Mouse (Mus musculus) stomach, embryonic 14.5 days (tissue): ENCODE measurements around the gene Gm45713. TPM values are rescaled to one million over a fixed set of nuclear protein-coding genes. Genes with fewer than 3 reads are reported as not detected.
A peak's percentile ranks its signal among the peaks of the same experiment; 100 is the strongest.

Experiments
- ATAC-seq: fragments of 200-750 bp; cut with Nextera tagmentation; 2 replicates; pipeline ENCODE4 v1.8.0; 2017; ENCODE audit warnings: low read depth, moderate TSS enrichment; ENCODE audit not compliant: insufficient number of reproducible peaks, insufficient read depth, low FRiP score
- H3K27ac ChIP-seq: fragments of 300-500 bp; sonication (generic); 2 replicates; pipeline ENCODE4 v1.5.1; 2014; ENCODE audit warnings: mild to moderate bottlenecking, low read length, moderate library complexity, mixed read lengths
- H3K27me3 ChIP-seq: fragments of 300-500 bp; sonication (generic); 2 replicates; pipeline ENCODE4 v1.6.1; 2014; ENCODE audit warnings: low read length, control low read depth, mixed read lengths; ENCODE audit not compliant: control insufficient read depth, insufficient read depth
- H3K36me3 ChIP-seq: fragments of 300-500 bp; sonication (generic); 2 replicates; pipeline ENCODE4 v1.6.1; 2014; ENCODE audit warnings: mild to moderate bottlenecking, control low read depth, low read length, moderate library complexity, mixed read lengths; ENCODE audit not compliant: control insufficient read depth, insufficient read depth
- H3K4me1 ChIP-seq: fragments of 300-500 bp; sonication (generic); 2 replicates; pipeline ENCODE4 v1.6.1; 2014; ENCODE audit warnings: low read length, control low read depth, mixed read lengths; ENCODE audit not compliant: control insufficient read depth, insufficient read depth
- H3K4me2 ChIP-seq: fragments of 300-500 bp; sonication (generic); replicated peaks from 2 replicates; pipeline ENCODE4 v1.6.1; 2014; ENCODE audit warnings: low read depth, low read length, control low read depth
- H3K4me3 ChIP-seq: fragments of 300-500 bp; sonication (generic); 2 replicates; pipeline ENCODE4 v1.5.1; 2014; ENCODE audit warnings: low read depth, low read length, control low read depth
- H3K9ac ChIP-seq: fragments of 300-500 bp; sonication (generic); replicated peaks from 2 replicates; pipeline ENCODE4 v1.6.1; 2014; ENCODE audit warnings: low read depth, mild to moderate bottlenecking, control low read depth, low read length, moderate library complexity, mixed read lengths
- H3K9me3 ChIP-seq: fragments of 300-500 bp; sonication (generic); 2 replicates; pipeline ENCODE4 v1.6.1; 2016; ENCODE audit warnings: low read depth, low read length, control low read depth; ENCODE audit not compliant: control insufficient read depth
- WGBS: fragments of 180-500 bp; shearing (Covaris S2); extraction: QIAGEN DNeasy Blood & Tissue Kit; methylation state at CpG from one replicate; pipeline ENCODE4 v1.1.7; 2014; 5-methylcytosine and 5-hydroxymethylcytosine counted together
- polyA plus RNA-seq: library from polyadenylated mRNA; unstranded; fragments of >200 nt; fragmentation: Nextera tagmentation; extraction: Ambion mirVana; gene quantifications from 2 replicates; pipeline ENCODE4 v1.2.1, GENCODE M21; 2014

Gm45713 gene
- polyA plus RNA-seq, 1 experiment from 2014 or later, result 0.65 TPM

DNA sequence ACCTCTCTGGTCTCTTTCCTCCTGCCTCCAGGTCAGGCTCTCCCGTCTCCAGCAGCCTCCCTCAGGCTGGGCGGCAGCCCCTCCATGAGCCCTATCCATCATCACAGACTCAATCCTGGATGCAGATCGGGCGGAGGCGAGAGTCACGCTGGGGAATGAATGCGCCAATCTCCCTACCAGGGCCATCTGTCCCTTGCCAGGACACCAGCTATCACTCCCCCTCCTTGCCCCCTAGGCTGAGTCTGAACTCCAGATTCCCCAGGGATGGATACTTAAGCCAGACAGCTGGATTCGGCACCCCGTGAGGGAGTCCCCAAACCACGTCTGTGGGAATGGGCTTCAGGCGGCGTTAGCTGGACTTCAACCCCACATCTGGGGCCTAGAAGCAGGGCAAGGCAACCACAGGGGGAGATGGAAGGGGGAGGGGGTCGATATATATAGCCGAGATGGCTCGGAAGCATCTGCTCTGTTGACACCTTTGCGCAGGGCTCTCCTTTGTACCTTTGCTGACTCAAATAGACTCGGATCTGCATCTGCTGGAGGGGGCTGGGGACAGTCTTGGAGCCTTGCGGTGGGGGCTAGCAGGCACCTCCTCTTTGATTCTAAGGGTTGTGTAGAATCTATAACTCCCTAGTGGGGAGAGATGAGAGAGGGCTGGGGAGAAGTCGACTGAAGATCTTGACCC is 31.9 kb upstream of the Gm45713 start:
- H3K36me3 ChIP-seq, result no peaks in the 10 kb centered on the region
- H3K27me3 ChIP-seq, result peaks cover 62% of the 10 kb centered on the region
- H3K9ac ChIP-seq, result no peak overlapping the region
- no peak overlapping the region for H3K4me3 ChIP-seq
- peaks cover 13% of the 10 kb centered on the region for H3K9me3 ChIP-seq
- no peak overlapping the region for H3K4me2 ChIP-seq
- WGBS, result 3% methylated on average over 19 of the region's 19 CpGs
- H3K27ac ChIP-seq, result no peak overlapping the region
- peaks cover 4% of the 10 kb centered on the region; the same call in 1 of the 2 replicates for H3K4me1 ChIP-seq
- no peak for ATAC-seq

DNA sequence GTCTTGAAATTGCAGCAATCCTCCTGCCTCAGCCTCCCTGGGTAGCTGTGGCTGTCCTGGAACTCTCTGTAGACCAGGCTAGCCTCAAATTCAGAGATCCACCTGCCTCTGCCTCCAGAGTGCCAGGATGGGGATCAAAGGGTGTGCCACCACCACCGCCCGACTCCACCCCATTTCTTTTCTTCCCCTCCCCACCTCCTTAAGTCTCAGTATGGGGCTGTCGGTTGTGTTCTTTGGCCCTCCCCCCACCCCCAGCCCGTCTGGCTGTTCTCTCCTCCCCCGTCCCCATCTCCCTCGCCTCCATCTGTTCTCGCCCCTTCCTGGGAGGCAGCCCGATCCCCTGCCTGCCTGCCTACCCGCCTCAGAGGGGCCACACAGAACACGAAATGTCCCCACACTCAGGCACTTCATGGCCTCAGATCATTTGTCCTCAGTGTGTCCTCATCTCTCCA is 30.9 kb upstream of the Gm45713 start:
- Histone ChIP-seq H3K27ac (no peak overlapping the region), H3K9me3 (peaks cover 13% of the 10 kb centered on the region), H3K4me1 (peaks cover 4% of the 10 kb centered on the region; the same call in 1 of the 2 replicates), H3K9ac (no peak overlapping the region), H3K4me2 (no peak overlapping the region), H3K4me3 (no peak overlapping the region), H3K36me3 (no peaks in the 10 kb centered on the region), H3K27me3 (peaks cover 64% of the 10 kb centered on the region)
- ATAC-seq, result no peak
- WGBS, result 19% methylated on average over 10 of the region's 10 CpGs

GRCm38 (mm10) chr7:45165701-45166100 is 29.7 kb upstream of the Gm45713 start:
- no peak overlapping the region for H3K4me3 ChIP-seq
- no peak for ATAC-seq
- no peak overlapping the region for H3K9ac ChIP-seq
- no peaks in the 10 kb centered on the region for H3K36me3 ChIP-seq
- peaks cover 63% of the 10 kb centered on the region for H3K27me3 ChIP-seq
- H3K4me2 ChIP-seq, result no peak overlapping the region
- H3K27ac ChIP-seq, result no peak overlapping the region
- WGBS, result 54% methylated on average over 11 of the region's 11 CpGs
- peaks cover 4% of the 10 kb centered on the region; the same call in 1 of the 2 replicates for H3K4me1 ChIP-seq
- H3K9me3 ChIP-seq, result peaks cover 13% of the 10 kb centered on the region

- Histone ChIP-seq H3K9ac (no peak overlapping the region), H3K4me3 (no peak overlapping the region), H3K4me1 (peaks cover 4% of the 10 kb centered on the region; the same call in 1 of the 2 replicates), H3K27me3 (peaks cover 63% of the 10 kb centered on the region), H3K36me3 (peaks cover 6% of the 10 kb centered on the region), H3K4me2 (no peak overlapping the region), H3K27ac (no peak overlapping the region), H3K9me3 (peaks cover 7% of the 10 kb centered on the region)
- no peak for ATAC-seq
- WGBS, result 73% methylated on average over 5 of the region's 5 CpGs
Measured at GRCm38 (mm10) chr7:45164833-45165232, 28.8 kb upstream of the Gm45713 start.

- Histone ChIP-seq H3K4me3 (peak within 1 kb of the TSS; percentile 35), H3K4me2 (peak within 1 kb of the TSS; percentile 70), H3K27me3 (peaks cover 54% of the 10 kb centered on the region), H3K27ac (no peak within 1 kb of the TSS), H3K36me3 (peaks cover 10% of the 10 kb centered on the region), H3K9me3 (no peaks in the 10 kb centered on the region), H3K9ac (0 out of 2 replicates have a peak within 1 kb of the TSS, but pooled peaks have one; percentile 22), H3K4me1 (peaks cover 4% of the 10 kb centered on the region; the same call in 1 of the 2 replicates)
- no peak for ATAC-seq
- WGBS, result 1% methylated on average over 32 of the region's 41 CpGs
Measured at GRCm38 (mm10) chr7:45163735-45164490, 27.9 kb upstream of the Gm45713 start, which contains the start of gene Slc17a7. Gene Slc17a7 (plus strand): TSS chr7:45163949.

GRCm38 (mm10) chr7:45162996-45163615 is 27.1 kb upstream of the Gm45713 start:
- Histone ChIP-seq H3K4me3 (no peak overlapping the region), H3K4me2 (no peak overlapping the region), H3K4me1 (peaks cover 4% of the 10 kb centered on the region; the same call in 1 of the 2 replicates), H3K9me3 (no peaks in the 10 kb centered on the region), H3K27me3 (peaks cover 47% of the 10 kb centered on the region), H3K36me3 (peaks cover 10% of the 10 kb centered on the region), H3K9ac (no peak overlapping the region), H3K27ac (no peak overlapping the region)
- ATAC-seq, result no peak
- WGBS, result 74% methylated on average over 9 of the region's 9 CpGs

- peaks cover 4% of the 10 kb centered on the region; the same call in 1 of the 2 replicates for H3K4me1 ChIP-seq
- no peak overlapping the region for H3K9ac ChIP-seq
- H3K27ac ChIP-seq, result no peak overlapping the region
- H3K36me3 ChIP-seq, result peaks cover 15% of the 10 kb centered on the region
- peak overlapping the region; percentile 34 for H3K4me3 ChIP-seq
- H3K27me3 ChIP-seq, result peaks cover 42% of the 10 kb centered on the region
- 30% methylated on average over 6 of the region's 6 CpGs for WGBS
- no peak; the same call in 1 of the 2 replicates for ATAC-seq
- peak overlapping the region; percentile 70 for H3K4me2 ChIP-seq
- no peaks in the 10 kb centered on the region for H3K9me3 ChIP-seq
Measured at GRCm38 (mm10) chr7:45162551-45162950, 26.5 kb upstream of the Gm45713 start.
